In the genomic region with DNA sequence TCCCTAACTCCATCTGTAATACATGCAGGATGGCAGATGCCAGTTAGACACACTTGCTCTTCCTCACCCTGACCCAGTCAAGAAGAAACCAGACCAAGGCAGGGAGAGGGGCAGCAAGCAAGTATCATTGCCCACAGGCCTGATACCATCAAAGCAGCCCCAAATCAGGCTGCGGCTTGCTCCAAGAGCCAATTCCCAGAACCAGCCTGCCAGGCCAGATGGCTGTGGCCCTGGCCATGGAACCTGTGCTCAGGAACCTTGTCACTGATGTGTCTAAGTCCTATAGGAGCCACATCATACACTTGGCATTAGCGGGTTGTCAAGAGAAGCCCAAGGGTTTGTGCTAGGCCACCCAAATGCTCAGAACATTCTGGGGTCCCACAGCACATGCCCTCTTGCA, we compare ENCODE assay signal across 29 mouse cellular contexts.
"Had no signal": no experiment of that assay in that cellular context is flagged by ENCODE, and none has a peak within 500 bp of the region (broad histone marks: within the 10 kb centered on the region; RNA-seq: fewer than 3 reads in every experiment).

No protein-coding gene starts in this region.

- H3K4me1 ChIP-seq: heart, embryonic 10.5 days; heart, embryonic 12.5 days; heart, embryonic 13.5 days; heart, embryonic 15.5 days; hindbrain, embryonic 10.5 days; hindbrain, embryonic 12.5 days; hindbrain, embryonic 15.5 days; intestine, embryonic 15.5 days; kidney, embryonic 15.5 days had no signal

- H3K4me3 ChIP-seq: heart, embryonic 10.5 days; heart, embryonic 12.5 days; heart, embryonic 13.5 days; heart, embryonic 15.5 days; hindbrain, embryonic 10.5 days; hindbrain, embryonic 12.5 days; hindbrain, embryonic 13.5 days; hindbrain, embryonic 15.5 days; intestine, embryonic 15.5 days; kidney, embryonic 15.5 days had no signal

- DNase-seq: heart, postnatal 10 days; heart, postnatal 14 days; heart, postnatal 36 days; heart, postnatal 4 days; kidney, adult 11 months; kidney, adult 18-20 months; kidney, adult 2 months; kidney, adult 8-10 months; kidney, adult 9 months; kidney, postnatal 10 days; kidney, postnatal 14 days; kidney, postnatal 25 days; kidney, postnatal 36 days; kidney, postnatal 4 days; layer of hippocampus, adult 9-11 months; layer of hippocampus, postnatal 36 days had no signal

- H3K27ac ChIP-seq: heart, embryonic 10.5 days; heart, embryonic 13.5 days; heart, embryonic 15.5 days; hindbrain, embryonic 10.5 days; hindbrain, embryonic 12.5 days; hindbrain, embryonic 13.5 days; hindbrain, embryonic 14.5 days; hindbrain, embryonic 15.5 days; hindbrain, postnatal 0 days; intestine, embryonic 15.5 days; kidney, embryonic 15.5 days; kidney, postnatal 0 days had no signal
